Mouse (Mus musculus) cerebellum, postnatal 14 days (tissue): ENCODE data around the gene Entpd7.

ENCODE experiments used
- DNase-seq, 2 experiments: peaks; one replicate each; pipeline ENCODE4 v3.0.0; 2021; ENCODE audit warnings: mixed read lengths in 2 of 2

The Entpd7 gene

GRCm38 (mm10) chr19:43771499-43771969 is 82.1 kb downstream of the Entpd7 start:
- DNase-seq: no peak

GRCm38 (mm10) chr19:43772311-43772710 is 82.8 kb downstream of the Entpd7 start:
- DNase-seq: no peak

DNA sequence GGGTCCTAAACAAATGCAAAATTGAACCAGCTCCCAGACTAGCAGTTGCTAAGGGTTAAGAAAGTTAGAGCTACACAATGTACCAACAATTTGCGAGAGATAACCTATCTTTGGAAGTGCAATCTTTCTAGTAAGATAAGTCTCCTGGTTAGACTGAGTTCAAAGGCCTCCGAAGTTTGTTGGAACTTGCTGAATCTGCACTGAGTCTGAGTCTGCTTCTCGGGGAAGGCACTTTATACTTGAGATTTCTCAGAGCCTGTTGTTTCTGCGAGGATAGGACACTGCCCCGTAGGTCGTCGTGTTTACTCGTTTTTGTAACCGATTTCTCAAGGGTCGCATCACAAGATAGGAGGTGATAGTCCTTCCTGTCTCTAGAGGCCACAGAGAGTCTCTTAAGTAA is 86.0 kb downstream of the Entpd7 start:
- no peak for DNase-seq

DNA sequence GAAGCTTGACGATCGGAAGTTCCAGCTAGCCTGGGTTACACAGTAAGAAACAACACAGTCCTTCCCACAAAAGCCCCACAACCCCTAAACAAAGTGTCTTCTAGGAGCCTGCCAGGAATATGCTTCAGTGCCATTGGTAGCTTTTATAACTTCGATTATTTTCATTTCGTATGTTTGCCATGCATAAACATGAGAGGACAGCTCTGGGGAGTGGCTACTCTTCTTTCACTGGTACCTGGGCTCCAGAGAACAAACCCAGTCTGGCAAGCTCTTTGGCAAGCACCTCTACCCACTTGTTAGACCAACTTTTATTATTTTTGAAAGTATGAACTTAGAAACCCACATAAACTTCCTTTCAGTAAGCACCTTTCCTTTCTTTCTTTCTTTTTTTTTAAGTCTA is 87.1 kb downstream of the Entpd7 start:
- no peak for DNase-seq

GRCm38 (mm10) chr19:43777308-43777707 is 87.8 kb downstream of the Entpd7 start:
- DNase-seq: no peak

DNA sequence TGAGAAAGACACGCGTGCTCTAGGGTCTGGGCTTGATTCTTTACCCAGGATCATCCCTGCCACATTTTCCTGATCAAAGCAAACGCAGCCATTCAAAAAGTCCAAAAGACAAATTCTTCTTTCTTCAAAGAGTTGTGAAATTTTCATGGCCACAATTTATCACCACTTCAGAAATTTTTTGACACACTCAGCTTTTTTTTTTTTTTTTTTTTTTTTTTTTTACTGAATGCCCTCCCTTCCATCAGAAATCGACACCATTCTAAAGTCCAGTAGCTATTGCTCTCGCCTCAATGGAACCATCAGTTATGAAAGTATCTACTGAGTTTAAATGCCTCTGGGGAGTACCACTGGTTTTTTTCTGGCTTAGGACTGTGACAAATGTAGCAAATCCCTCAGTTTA is 90.9 kb downstream of the Entpd7 start:
- no peak for DNase-seq

DNA sequence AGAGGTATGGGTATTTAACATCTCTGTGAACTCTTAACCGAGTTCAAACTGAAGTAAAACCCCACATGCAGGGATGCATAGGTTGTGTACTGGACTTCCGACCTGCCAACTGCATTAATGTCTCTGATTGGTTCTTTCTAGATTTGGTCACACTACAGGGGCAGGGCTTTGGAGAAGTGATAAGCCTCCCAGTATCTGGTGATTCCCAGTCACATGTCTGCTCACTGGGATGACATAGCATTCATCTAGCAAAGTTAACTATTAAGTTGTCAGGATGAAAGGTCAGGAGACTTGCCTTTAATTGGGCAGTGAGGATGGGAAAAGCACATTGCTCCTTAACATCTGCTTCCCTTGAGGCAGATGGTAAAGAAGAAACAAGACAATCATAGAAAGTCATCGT is 92.5 kb downstream of the Entpd7 start, which contains the start of gene Abcc2:
Abcc2 (plus strand) TSS at position 213 of the 400 bp plus-strand sequence.
- DNase-seq: no peak
